Mouse (Mus musculus) kidney, embryonic 15.5 days (tissue): Measurements from ENCODE around the gene Lrig1. TPM values are rescaled to one million over a fixed set of nuclear protein-coding genes. Genes with fewer than 3 reads are reported as not detected.
"Not testable (repeated sequence)": the region's sequence is repeated elsewhere in the genome, so short reads cannot be mapped to it uniquely, and the experiment has no call there.

Experiments used
- ATAC-seq: fragments of 200-750 bp; cut with Nextera tagmentation; replicated peaks from 2 replicates; pipeline ENCODE4 v1.8.0; 2017; ENCODE audit warnings: moderate TSS enrichment; ENCODE audit not compliant: low FRiP score
- H3K27ac ChIP-seq: fragments of 300-500 bp; sonication (generic); 2 replicates; pipeline ENCODE4 v1.5.1; 2015; ENCODE audit warnings: mild to moderate bottlenecking, inconsistent platforms
- H3K27me3 ChIP-seq: fragments of 300-500 bp; sonication (generic); 2 replicates; pipeline ENCODE4 v1.6.1; 2015; ENCODE audit warnings: inconsistent platforms
- H3K36me3 ChIP-seq: fragments of 300-500 bp; sonication (generic); 2 replicates; pipeline ENCODE4 v1.6.1; 2015; ENCODE audit warnings: inconsistent platforms
- H3K4me1 ChIP-seq: fragments of 300-500 bp; sonication (generic); 2 replicates; pipeline ENCODE4 v1.6.1; 2015; ENCODE audit warnings: inconsistent platforms
- H3K4me2 ChIP-seq: fragments of 300-500 bp; sonication (generic); 2 replicates; pipeline ENCODE4 v1.6.1; 2015; ENCODE audit warnings: moderate library complexity, mild to moderate bottlenecking, inconsistent platforms
- H3K4me3 ChIP-seq: fragments of 300-500 bp; sonication (generic); replicated peaks from 2 replicates; pipeline ENCODE4 v1.5.1; 2015; ENCODE audit warnings: mild to moderate bottlenecking, inconsistent platforms
- H3K9ac ChIP-seq: fragments of 300-500 bp; sonication (generic); 2 replicates; pipeline ENCODE4 v1.6.1; 2015; ENCODE audit warnings: mild to moderate bottlenecking, inconsistent platforms
- H3K9me3 ChIP-seq: fragments of 300-500 bp; sonication (generic); replicated peaks from 2 replicates; pipeline ENCODE4 v1.6.1; 2016; ENCODE audit warnings: inconsistent platforms
- WGBS: fragments of 180-500 bp; shearing (Covaris S2); methylation state at CpG from one replicate; pipeline ENCODE4 v1.1.7; 2015; ENCODE audit warnings: mixed read lengths; 5-methylcytosine and 5-hydroxymethylcytosine counted together
- microRNA-seq: library from miRNA; unstranded; fragments of <30 nt; microRNA quantifications from one replicate; pipeline ENCODE4, GENCODE M21; 2016
- polyA plus RNA-seq: library from polyadenylated mRNA; unstranded; fragments of >200 nt; fragmentation: Nextera tagmentation; extraction: Ambion mirVana; gene quantifications from 2 replicates; pipeline ENCODE4 v1.2.1, GENCODE M21; 2015

The Lrig1 gene
- polyA plus RNA-seq, 1 experiment from 2014 or later: 8.1 TPM

GRCm38 (mm10) chr6:94575526-94576166 is 124.3 kb downstream of the Lrig1 start:
- no peak overlapping the region for H3K4me2 ChIP-seq
- H3K4me3 ChIP-seq: no peak overlapping the region
- no peak for ATAC-seq
- no peaks in the 10 kb centered on the region for H3K27me3 ChIP-seq
- no peaks in the 10 kb centered on the region for H3K9me3 ChIP-seq
- 63% methylated on average over 9 of the region's 9 CpGs for WGBS
- H3K27ac ChIP-seq: no peak overlapping the region
- no peak overlapping the region for H3K9ac ChIP-seq
- H3K4me1 ChIP-seq: no peaks in the 10 kb centered on the region
- no peaks in the 10 kb centered on the region for H3K36me3 ChIP-seq

- no peaks in the 10 kb centered on the region for H3K4me1 ChIP-seq
- no peaks in the 10 kb centered on the region for H3K36me3 ChIP-seq
- H3K9me3 ChIP-seq: no peaks in the 10 kb centered on the region
- WGBS: 76% methylated on average over 2 of the region's 2 CpGs
- H3K4me3 ChIP-seq: no peak overlapping the region
- no peaks in the 10 kb centered on the region for H3K27me3 ChIP-seq
- no peak for ATAC-seq
- no peak overlapping the region for H3K27ac ChIP-seq
- H3K9ac ChIP-seq: no peak overlapping the region
- H3K4me2 ChIP-seq: no peak overlapping the region
Measured at GRCm38 (mm10) chr6:94568040-94568439, 131.9 kb downstream of the Lrig1 start.

GRCm38 (mm10) chr6:94565766-94566165 is 134.2 kb downstream of the Lrig1 start:
- Histone ChIP-seq H3K4me2 (no peak overlapping the region), H3K9me3 (no peaks in the 10 kb centered on the region), H3K4me3 (no peak overlapping the region), H3K9ac (no peak overlapping the region), H3K36me3 (no peaks in the 10 kb centered on the region), H3K4me1 (no peaks in the 10 kb centered on the region), H3K27ac (no peak overlapping the region), H3K27me3 (no peaks in the 10 kb centered on the region)
- 91% methylated on average over 2 of the region's 2 CpGs for WGBS
- ATAC-seq: no peak

- Histone ChIP-seq H3K9me3 (no peaks in the 10 kb centered on the region), H3K4me2 (no peak overlapping the region), H3K9ac (no peak overlapping the region), H3K4me1 (no peaks in the 10 kb centered on the region), H3K4me3 (no peak overlapping the region), H3K27me3 (no peaks in the 10 kb centered on the region), H3K27ac (no peak overlapping the region), H3K36me3 (no peaks in the 10 kb centered on the region)
- 61% methylated on average over 8 of the region's 8 CpGs for WGBS
- ATAC-seq: no peak
Measured at GRCm38 (mm10) chr6:94563203-94563940, 136.6 kb downstream of the Lrig1 start.

- no peak overlapping the region for H3K4me2 ChIP-seq
- H3K9ac ChIP-seq: no peak overlapping the region
- H3K4me1 ChIP-seq: no peaks in the 10 kb centered on the region
- ATAC-seq: no peak
- no peaks in the 10 kb centered on the region for H3K36me3 ChIP-seq
- H3K4me3 ChIP-seq: no peak overlapping the region
- no peaks in the 10 kb centered on the region for H3K27me3 ChIP-seq
- WGBS: 68% methylated on average over 1 of the region's 1 CpGs
- no peaks in the 10 kb centered on the region for H3K9me3 ChIP-seq
- no peak overlapping the region for H3K27ac ChIP-seq
Measured at GRCm38 (mm10) chr6:94561346-94561745, 138.6 kb downstream of the Lrig1 start.

- Histone ChIP-seq H3K4me2 (no peak overlapping the region), H3K36me3 (no peaks in the 10 kb centered on the region), H3K9ac (no peak overlapping the region), H3K4me3 (no peak overlapping the region), H3K27me3 (no peaks in the 10 kb centered on the region), H3K9me3 (no peaks in the 10 kb centered on the region), H3K4me1 (no peaks in the 10 kb centered on the region), H3K27ac (no peak overlapping the region)
- WGBS: 100% methylated on average over 1 of the region's 1 CpGs
- no peak for ATAC-seq
Measured at GRCm38 (mm10) chr6:94560896-94561295, 139.1 kb downstream of the Lrig1 start.

GRCm38 (mm10) chr6:94558603-94559002 is 141.4 kb downstream of the Lrig1 start:
- not testable (repeated sequence) for H3K9me3 ChIP-seq, H3K36me3 ChIP-seq, H3K27me3 ChIP-seq, H3K4me1 ChIP-seq, H3K4me3 ChIP-seq, H3K4me2 ChIP-seq, ATAC-seq, H3K9ac ChIP-seq, H3K27ac ChIP-seq
- 63% methylated on average over 1 of the region's 1 CpGs for WGBS

Small RNA genes lying within 50 kb of the gene (microRNA-seq; reads per million reads assigned to microRNA genes)
- gene Mir7041: not detected

Other genes with a start within 250 kb of the Lrig1 start
- 10.9 and 11.4 TPM in 2 replicates for gene Slc25a26, start 199.8 kb downstream of the Lrig1 start, polyA plus RNA-seq